Mouse (Mus musculus) midbrain, embryonic 12.5 days (tissue): Measurements from ENCODE around the gene Hdac4. TPM values are rescaled to one million over a fixed set of nuclear protein-coding genes. Genes with fewer than 3 reads are reported as not detected.

ENCODE experiments used
- ATAC-seq: fragments of 200-750 bp; cut with Nextera tagmentation; 2 replicates; pipeline ENCODE4 v1.8.0; 2017; ENCODE audit warnings: low read depth, moderate TSS enrichment, moderate library complexity; ENCODE audit not compliant: low FRiP score
- H3K27ac ChIP-seq: fragments of 300-500 bp; sonication (generic); replicated peaks from 2 replicates; pipeline ENCODE4 v1.5.1; 2016; ENCODE audit warnings: mild to moderate bottlenecking
- H3K27me3 ChIP-seq: fragments of 300-500 bp; sonication (generic); 2 replicates; pipeline ENCODE4 v1.6.1; 2016; ENCODE audit warnings: mild to moderate bottlenecking
- H3K36me3 ChIP-seq: fragments of 300-500 bp; sonication (generic); 2 replicates; pipeline ENCODE4 v1.6.1; 2016
- H3K4me1 ChIP-seq: fragments of 300-500 bp; sonication (generic); 2 replicates; pipeline ENCODE4 v1.6.1; 2016
- H3K4me2 ChIP-seq: fragments of 300-500 bp; sonication (generic); replicated peaks from 2 replicates; pipeline ENCODE4 v1.6.1; 2016; ENCODE audit warnings: mild to moderate bottlenecking, moderate library complexity
- H3K4me3 ChIP-seq: fragments of 300-500 bp; sonication (generic); 2 replicates; pipeline ENCODE4 v1.5.1; 2016; ENCODE audit warnings: mild to moderate bottlenecking
- H3K9ac ChIP-seq: fragments of 300-500 bp; sonication (generic); replicated peaks from 2 replicates; pipeline ENCODE4 v1.6.1; 2016; ENCODE audit warnings: mild to moderate bottlenecking, moderate library complexity
- H3K9me3 ChIP-seq: fragments of 300-500 bp; sonication (generic); 2 replicates; pipeline ENCODE4 v1.6.1; 2016; ENCODE audit warnings: mild to moderate bottlenecking
- WGBS: fragments of 180-500 bp; shearing (Covaris S2); methylation state at CpG from one replicate; pipeline ENCODE4 v1.1.7; 2016; 5-methylcytosine and 5-hydroxymethylcytosine counted together
- polyA plus RNA-seq: library from polyadenylated mRNA; unstranded; fragments of >200 nt; fragmentation: Nextera tagmentation; extraction: Ambion mirVana; gene quantifications from 2 replicates; pipeline ENCODE4 v1.2.1, GENCODE M21; 2016

Gene Hdac4
- polyA plus RNA-seq, 1 experiment from 2014 or later = 25.2 TPM

- no peak overlapping the region for H3K4me3 ChIP-seq
- H3K4me1 ChIP-seq = no peaks in the 10 kb centered on the region; the same call in 1 of the 2 replicates
- no peaks in the 10 kb centered on the region for H3K36me3 ChIP-seq
- H3K27me3 ChIP-seq = no peaks in the 10 kb centered on the region
- no peaks in the 10 kb centered on the region for H3K9me3 ChIP-seq
- H3K9ac ChIP-seq = no peak overlapping the region
- H3K27ac ChIP-seq = no peak overlapping the region
- WGBS = 80% methylated on average over 5 of the region's 5 CpGs
- no peak overlapping the region for H3K4me2 ChIP-seq
- ATAC-seq = no peak
Measured at GRCm38 (mm10) chr1:91915961-91916360, 279.5 kb downstream of the Hdac4 start.

GRCm38 (mm10) chr1:91914648-91915047 lies 280.9 kb downstream of the Hdac4 start:
- Histone ChIP-seq H3K4me2 (no peak overlapping the region), H3K4me1 (no peaks in the 10 kb centered on the region; the same call in 1 of the 2 replicates), H3K27ac (no peak overlapping the region), H3K9me3 (no peaks in the 10 kb centered on the region), H3K4me3 (no peak overlapping the region), H3K36me3 (no peaks in the 10 kb centered on the region), H3K9ac (no peak overlapping the region), H3K27me3 (no peaks in the 10 kb centered on the region)
- WGBS = 73% methylated on average over 3 of the region's 3 CpGs
- no peak for ATAC-seq

DNA sequence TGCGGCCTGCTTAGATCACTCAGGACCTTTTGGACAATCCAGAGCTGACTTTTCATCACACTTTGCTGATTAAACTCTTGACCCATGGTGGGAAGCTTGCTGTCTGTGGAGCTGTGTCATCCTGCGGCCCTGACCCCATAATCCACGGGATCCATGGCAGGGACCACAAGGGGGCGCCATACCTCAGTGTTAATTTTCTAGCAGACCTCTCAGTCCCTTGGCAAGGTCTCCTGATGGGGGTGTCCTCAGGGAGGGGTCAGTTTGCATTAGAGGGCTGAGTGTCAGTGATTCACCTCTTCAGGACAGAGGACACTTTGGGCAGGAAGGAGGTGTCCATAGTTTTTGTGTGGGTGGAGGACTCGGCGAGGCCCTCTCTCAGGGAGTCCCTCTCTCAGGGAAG lies 281.6 kb downstream of the Hdac4 start:
- Histone ChIP-seq H3K9ac (no peak overlapping the region), H3K4me1 (no peaks in the 10 kb centered on the region; the same call in 1 of the 2 replicates), H3K4me3 (no peak overlapping the region), H3K4me2 (no peak overlapping the region), H3K36me3 (no peaks in the 10 kb centered on the region), H3K27me3 (no peaks in the 10 kb centered on the region), H3K9me3 (no peaks in the 10 kb centered on the region), H3K27ac (no peak overlapping the region)
- WGBS = 49% methylated on average over 6 of the region's 6 CpGs
- ATAC-seq = no peak

DNA sequence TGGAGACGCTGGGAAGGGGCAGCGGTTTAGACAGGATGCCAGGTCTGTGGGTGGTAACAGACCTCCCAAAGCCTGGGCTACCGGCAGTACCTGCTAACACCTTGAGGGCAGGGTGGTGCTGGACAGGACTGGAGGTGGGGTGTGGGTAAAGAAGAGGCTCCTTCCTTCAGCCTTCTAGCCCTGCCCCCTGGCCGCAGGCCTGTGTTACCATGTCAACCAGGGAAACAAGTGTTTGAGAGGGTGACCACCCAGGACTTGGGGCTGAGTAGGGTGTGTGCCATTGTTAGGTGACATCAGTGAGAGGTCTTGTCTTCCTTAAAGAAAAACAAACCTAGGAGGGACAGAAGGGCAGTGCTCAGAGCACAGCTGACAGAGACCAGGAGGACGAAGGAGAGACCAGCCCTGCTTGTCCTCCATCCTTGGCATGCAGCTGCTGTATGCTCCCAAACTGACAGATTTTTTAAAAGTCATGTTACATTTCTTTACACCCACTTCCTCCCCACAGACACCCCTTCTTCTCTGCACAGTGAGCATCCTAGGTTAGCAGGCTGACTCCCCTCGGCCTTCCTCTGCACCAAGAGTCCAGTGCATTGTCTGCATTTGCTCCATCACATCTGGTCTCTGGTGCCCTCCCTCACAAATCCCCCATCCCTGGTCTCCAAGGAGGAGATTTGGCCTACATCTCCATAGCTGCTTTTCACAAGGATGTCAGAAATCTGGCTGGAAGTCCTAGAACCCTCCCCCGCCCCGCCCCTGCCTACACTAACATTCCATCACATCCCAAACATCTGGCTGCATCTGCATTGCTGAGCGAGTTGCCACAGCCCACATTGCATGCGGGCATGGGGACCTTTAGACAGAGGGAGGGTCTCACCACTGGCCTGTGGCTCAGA lies 283.0 kb downstream of the Hdac4 start:
- WGBS = 53% methylated on average over 10 of the region's 10 CpGs
- Histone ChIP-seq H3K9me3 (no peaks in the 10 kb centered on the region), H3K4me3 (no peak overlapping the region), H3K27me3 (no peaks in the 10 kb centered on the region), H3K4me2 (no peak overlapping the region), H3K27ac (no peak overlapping the region), H3K36me3 (no peaks in the 10 kb centered on the region), H3K9ac (no peak overlapping the region), H3K4me1 (no peaks in the 10 kb centered on the region; the same call in 1 of the 2 replicates)
- ATAC-seq = no peak

DNA sequence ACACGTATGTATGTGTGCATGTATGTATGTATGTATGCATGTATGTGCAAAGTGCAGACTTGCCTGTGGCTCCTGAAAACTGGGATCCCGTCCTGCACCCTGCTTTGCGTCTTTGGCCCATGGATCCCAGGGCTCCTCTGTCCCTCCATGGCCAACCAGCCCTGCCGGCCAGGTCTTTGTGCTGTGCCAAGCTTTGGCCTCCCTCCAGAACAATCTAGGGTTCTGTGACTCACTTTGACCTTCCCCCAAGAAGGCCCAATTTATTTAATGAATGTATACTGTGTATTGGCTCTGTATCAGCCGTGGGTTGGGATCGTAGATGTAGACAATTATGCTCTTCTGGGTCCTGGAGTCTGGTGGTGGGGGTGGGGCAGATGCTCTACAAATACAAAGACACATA lies 290.2 kb downstream of the Hdac4 start:
- WGBS = 84% methylated on average over 6 of the region's 6 CpGs
- H3K27ac ChIP-seq = no peak overlapping the region
- no peaks in the 10 kb centered on the region for H3K27me3 ChIP-seq
- H3K9me3 ChIP-seq = no peaks in the 10 kb centered on the region
- ATAC-seq = no peak
- H3K4me2 ChIP-seq = no peak overlapping the region
- no peaks in the 10 kb centered on the region for H3K36me3 ChIP-seq
- H3K9ac ChIP-seq = no peak overlapping the region
- H3K4me1 ChIP-seq = no peaks in the 10 kb centered on the region
- H3K4me3 ChIP-seq = no peak overlapping the region

DNA sequence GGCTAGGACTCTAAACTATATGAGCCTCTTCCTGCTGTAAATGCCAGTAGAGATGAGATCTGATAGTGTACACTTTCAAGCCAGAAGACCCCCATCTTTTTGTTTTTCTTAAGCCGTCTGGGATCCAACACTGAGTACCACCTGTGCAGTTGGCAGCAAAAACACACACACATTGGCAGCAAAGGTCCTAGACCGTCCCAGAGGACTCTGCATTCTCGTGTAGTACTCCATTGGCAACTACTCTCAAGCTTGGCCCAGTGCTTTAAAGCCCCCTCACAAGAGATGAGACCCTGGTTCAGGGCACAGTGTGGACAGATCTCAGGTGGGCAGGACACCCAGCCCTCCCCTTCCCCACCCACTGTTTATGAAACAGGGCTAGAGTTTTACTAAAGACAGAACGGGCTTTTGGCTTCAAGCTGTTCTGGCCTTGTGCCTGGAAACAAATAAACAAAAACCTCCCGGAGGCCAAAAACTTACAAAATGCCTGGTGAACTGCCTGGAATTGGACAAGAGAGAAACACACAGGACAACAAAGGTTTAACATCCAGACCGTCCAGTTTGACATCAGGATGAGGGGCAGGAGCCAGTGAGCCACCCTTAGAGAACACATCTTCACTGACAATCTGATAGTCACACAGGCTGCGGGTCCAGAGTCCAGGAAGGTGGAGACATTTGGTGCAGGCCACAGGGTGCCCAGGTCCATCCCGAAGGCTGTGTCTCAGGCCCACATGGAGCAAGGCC lies 292.1 kb downstream of the Hdac4 start:
- WGBS = 82% methylated on average over 8 of the region's 8 CpGs
- no peak for ATAC-seq

GRCm38 (mm10) chr1:91897078-91897477 lies 298.4 kb downstream of the Hdac4 start:
- no peaks in the 10 kb centered on the region for H3K27me3 ChIP-seq
- H3K9ac ChIP-seq = no peak overlapping the region
- 90% methylated on average over 2 of the region's 2 CpGs for WGBS

More for the DNA sequence above, 292.1 kb downstream of the Hdac4 start:
- Histone ChIP-seq H3K4me1 (no peaks in the 10 kb centered on the region), H3K4me3 (no peak overlapping the region), H3K27me3 (no peaks in the 10 kb centered on the region), H3K9me3 (no peaks in the 10 kb centered on the region), H3K4me2 (no peak overlapping the region), H3K36me3 (no peaks in the 10 kb centered on the region), H3K9ac (no peak overlapping the region), H3K27ac (no peak overlapping the region)

GRCm38 (mm10) chr1:91894286-91894685 lies 301.2 kb downstream of the Hdac4 start:
- Histone ChIP-seq H3K9me3 (no peaks in the 10 kb centered on the region), H3K4me1 (no peaks in the 10 kb centered on the region), H3K9ac (no peak overlapping the region), H3K36me3 (no peaks in the 10 kb centered on the region), H3K4me2 (no peak overlapping the region), H3K27me3 (no peaks in the 10 kb centered on the region), H3K4me3 (no peak overlapping the region), H3K27ac (no peak overlapping the region)
- ATAC-seq = no peak
- whole genome bisulfite sequencing = 90% methylated on average over 5 of the region's 5 CpGs

More at GRCm38 (mm10) chr1:91897078-91897477, 298.4 kb downstream of the Hdac4 start:
- H3K4me1 ChIP-seq = no peaks in the 10 kb centered on the region
- H3K4me3 ChIP-seq = no peak overlapping the region
- H3K9me3 ChIP-seq = no peaks in the 10 kb centered on the region
- no peak overlapping the region for H3K27ac ChIP-seq
- no peak overlapping the region for H3K4me2 ChIP-seq
- ATAC-seq = no peak
- no peaks in the 10 kb centered on the region for H3K36me3 ChIP-seq

GRCm38 (mm10) chr1:91893598-91893997 lies 301.9 kb downstream of the Hdac4 start:
- Histone ChIP-seq H3K27me3 (no peaks in the 10 kb centered on the region), H3K9me3 (no peaks in the 10 kb centered on the region), H3K27ac (no peak overlapping the region), H3K4me1 (no peaks in the 10 kb centered on the region), H3K4me2 (no peak overlapping the region), H3K36me3 (no peaks in the 10 kb centered on the region), H3K4me3 (no peak overlapping the region), H3K9ac (no peak overlapping the region)
- WGBS = 92% methylated on average over 11 of the region's 11 CpGs
- ATAC-seq = no peak

- Histone ChIP-seq H3K4me2 (no peak overlapping the region), H3K36me3 (no peaks in the 10 kb centered on the region), H3K9me3 (0 out of 2 replicates have a peak, but pooled peaks cover 10% of the 10 kb centered on the region), H3K27me3 (no peaks in the 10 kb centered on the region), H3K9ac (no peak overlapping the region), H3K4me3 (no peak overlapping the region), H3K4me1 (no peaks in the 10 kb centered on the region), H3K27ac (no peak overlapping the region)
- ATAC-seq = no peak
- WGBS = 80% methylated on average over 5 of the region's 5 CpGs
Measured at GRCm38 (mm10) chr1:91883115-91883514, 312.4 kb downstream of the Hdac4 start.

GRCm38 (mm10) chr1:91880899-91881298 lies 314.6 kb downstream of the Hdac4 start:
- Histone ChIP-seq H3K36me3 (no peaks in the 10 kb centered on the region), H3K27ac (no peak overlapping the region), H3K4me3 (no peak overlapping the region), H3K4me1 (no peaks in the 10 kb centered on the region), H3K27me3 (no peaks in the 10 kb centered on the region), H3K9ac (no peak overlapping the region), H3K4me2 (no peak overlapping the region), H3K9me3 (0 out of 2 replicates have a peak, but pooled peaks cover 10% of the 10 kb centered on the region)
- no peak for ATAC-seq
- WGBS = 75% methylated on average over 8 of the region's 8 CpGs

DNA sequence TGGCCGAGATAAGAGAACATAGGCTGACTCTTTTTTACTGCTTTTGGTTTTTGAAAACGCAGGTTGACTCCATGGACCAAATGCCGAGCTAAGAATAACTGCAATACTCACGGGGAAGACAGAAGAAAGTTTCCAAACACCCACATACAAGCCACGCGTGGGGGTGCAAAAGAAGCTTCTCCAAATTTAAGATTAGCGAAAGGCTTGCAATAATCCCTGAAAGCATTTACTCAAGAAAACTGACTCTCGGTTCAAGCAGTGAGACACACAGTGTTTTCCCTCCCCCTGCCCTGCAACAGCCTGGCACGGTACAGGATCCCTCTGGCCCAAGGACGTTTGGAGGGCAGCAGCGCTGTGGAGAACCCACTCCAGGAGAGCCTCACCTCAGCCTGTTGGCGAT lies 315.3 kb downstream of the Hdac4 start:
- no peak overlapping the region for H3K27ac ChIP-seq
- no peaks in the 10 kb centered on the region for H3K36me3 ChIP-seq
- 88% methylated on average over 12 of the region's 12 CpGs for WGBS
- no peaks in the 10 kb centered on the region for H3K4me1 ChIP-seq
- no peak overlapping the region for H3K4me2 ChIP-seq
- no peak overlapping the region for H3K9ac ChIP-seq
- ATAC-seq = no peak
- no peak overlapping the region for H3K4me3 ChIP-seq
- 0 out of 2 replicates have a peak, but pooled peaks cover 10% of the 10 kb centered on the region for H3K9me3 ChIP-seq
- no peaks in the 10 kb centered on the region for H3K27me3 ChIP-seq
